Mouse (Mus musculus): ENCODE data around the gene S100a13. TPM values are rescaled to one million over a fixed set of nuclear protein-coding genes. Genes with fewer than 3 reads are reported as not detected.

The S100a13 gene
- polyA plus RNA-seq, 1 experiment from 2014 or later = 19.6 TPM

DNA sequence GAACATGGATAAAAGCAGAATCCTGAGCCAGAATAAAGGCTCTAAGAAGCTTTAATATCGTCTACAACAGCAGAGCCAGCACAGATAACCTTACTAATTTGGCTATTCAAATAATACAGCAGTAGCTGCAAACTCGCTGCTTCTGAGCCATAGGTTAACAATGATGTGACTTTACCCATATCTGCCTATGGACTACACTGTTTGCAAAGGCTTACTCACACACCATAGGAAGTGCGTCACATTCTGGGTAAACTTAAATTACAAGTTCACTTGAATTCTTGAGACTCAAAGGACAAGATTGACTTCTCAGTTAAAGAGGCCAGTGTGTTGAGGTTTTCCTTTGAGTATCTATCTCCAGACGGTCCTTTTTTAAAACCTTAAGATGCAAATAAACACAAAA lies 10.8 kb upstream of the S100a13 start:
- Histone ChIP-seq H3K9me3 (replicated peaks; ENCODE audit: control insufficient read depth, low read length) (no peaks in the 10 kb centered on the region), H3K27me3 (ENCODE audit: control insufficient read depth, insufficient read depth, low read depth, low read length) (no peaks in the 10 kb centered on the region), H3K9ac (ENCODE audit: low read depth, low read length) (no peak overlapping the region), H3K36me3 (ENCODE audit: control insufficient read depth, insufficient read depth) (peaks cover 76% of the 10 kb centered on the region), H3K4me3 (ENCODE audit: low read depth, low read length) (no peak overlapping the region), H3K4me1 (ENCODE audit: control insufficient read depth, low read depth, low read length) (peaks cover 10% of the 10 kb centered on the region), H3K4me2 (ENCODE audit: low read depth, low read length) (no peak overlapping the region), H3K27ac (ENCODE audit: low read length) (no peak overlapping the region)
- 85% methylated on average over 4 of the region's 4 CpGs for WGBS (ENCODE audit: insufficient replicate concordance)
- no peak for ATAC-seq (ENCODE audit: low read depth)

DNA sequence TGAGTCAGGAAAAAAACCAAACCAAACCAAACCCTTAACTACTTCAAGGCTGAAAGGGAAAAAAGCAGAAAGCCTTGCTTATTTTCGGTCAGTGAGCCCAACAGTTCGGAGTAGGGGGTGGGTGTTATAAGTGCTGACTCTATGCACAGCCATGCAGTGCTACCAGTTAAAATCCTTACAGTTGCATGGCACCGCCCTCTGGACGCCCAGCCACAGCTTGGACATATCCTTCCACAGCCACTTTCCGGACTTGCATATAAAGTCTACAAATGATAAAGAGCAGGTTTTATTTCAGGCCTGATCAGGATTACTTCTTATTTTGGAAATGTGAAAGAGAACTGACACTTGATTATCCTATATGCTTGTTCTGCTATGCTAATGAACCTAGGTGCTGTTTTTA lies 9.0 kb upstream of the S100a13 start:
- Histone ChIP-seq H3K27me3 (ENCODE audit: control insufficient read depth, insufficient read depth, low read depth, low read length) (no peaks in the 10 kb centered on the region), H3K4me1 (ENCODE audit: control insufficient read depth, low read depth, low read length) (peaks cover 14% of the 10 kb centered on the region), H3K9me3 (replicated peaks; ENCODE audit: control insufficient read depth, low read length) (no peaks in the 10 kb centered on the region), H3K9ac (ENCODE audit: low read depth, low read length) (no peak overlapping the region), H3K4me3 (ENCODE audit: low read depth, low read length) (no peak overlapping the region), H3K36me3 (ENCODE audit: control insufficient read depth, insufficient read depth) (peaks cover 66% of the 10 kb centered on the region), H3K27ac (ENCODE audit: low read length) (no peak overlapping the region), H3K4me2 (ENCODE audit: low read depth, low read length) (no peak overlapping the region)
- WGBS (ENCODE audit: insufficient replicate concordance) = 83% methylated on average over 5 of the region's 5 CpGs
- no peak for ATAC-seq (ENCODE audit: low read depth)

DNA sequence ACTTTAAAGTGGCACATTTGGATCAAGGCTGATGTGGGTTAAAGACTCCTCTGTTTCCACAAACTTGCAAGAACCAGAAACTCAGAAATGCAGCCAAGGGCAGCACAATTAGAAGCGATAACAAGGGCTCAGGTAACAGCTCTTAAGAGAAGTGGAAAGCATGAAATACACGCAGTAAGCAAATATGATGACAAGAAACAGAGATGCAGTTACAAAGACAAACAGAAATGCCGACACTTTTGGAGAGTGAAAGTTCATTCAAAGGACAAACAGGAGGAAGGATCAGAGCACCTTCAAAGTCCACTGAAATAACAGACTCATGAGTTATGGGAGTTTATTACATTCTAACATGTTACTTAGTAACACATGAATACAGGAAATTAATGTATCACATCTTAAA lies 7.9 kb upstream of the S100a13 start:
- H3K36me3 ChIP-seq (ENCODE audit: control insufficient read depth, insufficient read depth) = peaks cover 59% of the 10 kb centered on the region
- no peak for ATAC-seq (ENCODE audit: low read depth)
- H3K4me3 ChIP-seq (ENCODE audit: low read depth, low read length) = no peak overlapping the region
- no peak overlapping the region for H3K4me2 ChIP-seq (ENCODE audit: low read depth, low read length)
- 82% methylated on average over 3 of the region's 3 CpGs for WGBS (ENCODE audit: insufficient replicate concordance)
- H3K4me1 ChIP-seq (ENCODE audit: control insufficient read depth, low read depth, low read length) = peaks cover 14% of the 10 kb centered on the region
- no peaks in the 10 kb centered on the region for H3K27me3 ChIP-seq (ENCODE audit: control insufficient read depth, insufficient read depth, low read depth, low read length)
- no peak overlapping the region for H3K27ac ChIP-seq (ENCODE audit: low read length)
- H3K9ac ChIP-seq (ENCODE audit: low read depth, low read length) = no peak overlapping the region
- H3K9me3 ChIP-seq (replicated peaks; ENCODE audit: control insufficient read depth, low read length) = no peaks in the 10 kb centered on the region

DNA sequence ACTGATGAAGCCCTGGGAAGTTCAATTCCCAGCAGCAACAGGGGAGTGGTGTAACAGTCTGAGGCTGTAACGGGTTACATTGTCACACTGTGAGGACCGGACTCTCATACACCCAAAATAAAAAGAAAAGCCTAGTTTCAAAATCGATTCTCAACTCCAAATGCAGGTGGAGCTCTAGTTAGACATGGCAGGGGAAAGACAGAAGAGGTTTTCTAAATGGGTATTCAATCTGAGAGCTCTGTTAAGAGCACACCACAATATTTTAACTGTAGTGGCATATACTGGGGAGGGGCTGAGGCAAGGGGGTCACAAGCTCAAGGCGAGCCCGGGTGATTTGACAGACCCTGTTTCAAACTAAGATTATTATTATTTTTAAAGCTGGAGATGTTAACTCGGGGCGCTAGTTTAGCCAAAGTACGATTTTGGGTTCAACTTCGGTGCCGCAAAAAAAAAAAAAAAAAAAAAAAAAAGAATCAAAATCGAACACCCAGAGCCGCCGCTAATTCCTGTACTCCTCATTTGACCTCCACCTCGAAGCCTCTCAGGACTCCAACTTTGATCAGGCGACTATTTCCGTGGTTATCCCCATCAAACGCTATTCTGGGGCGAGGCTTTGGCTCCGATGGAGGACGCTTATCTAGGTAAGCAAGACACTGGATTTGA lies 5.8 kb upstream of the S100a13 start:
- Histone ChIP-seq H3K4me2 (ENCODE audit: low read depth, low read length) (peak overlapping the region; percentile 79), H3K27ac (ENCODE audit: low read length) (peak overlapping the region; percentile 92), H3K36me3 (ENCODE audit: control insufficient read depth, insufficient read depth) (peaks cover 39% of the 10 kb centered on the region), H3K9me3 (replicated peaks; ENCODE audit: control insufficient read depth, low read length) (no peaks in the 10 kb centered on the region), H3K4me3 (ENCODE audit: low read depth, low read length) (peak overlapping the region; percentile 96), H3K27me3 (ENCODE audit: control insufficient read depth, insufficient read depth, low read depth, low read length) (no peaks in the 10 kb centered on the region), H3K4me1 (ENCODE audit: control insufficient read depth, low read depth, low read length) (peaks cover 14% of the 10 kb centered on the region), H3K9ac (ENCODE audit: low read depth, low read length) (peak overlapping the region; percentile 97)
- ATAC-seq (ENCODE audit: low read depth) = no peak
- WGBS (ENCODE audit: insufficient replicate concordance) = under 1% methylated on average over 20 of the region's 20 CpGs

DNA sequence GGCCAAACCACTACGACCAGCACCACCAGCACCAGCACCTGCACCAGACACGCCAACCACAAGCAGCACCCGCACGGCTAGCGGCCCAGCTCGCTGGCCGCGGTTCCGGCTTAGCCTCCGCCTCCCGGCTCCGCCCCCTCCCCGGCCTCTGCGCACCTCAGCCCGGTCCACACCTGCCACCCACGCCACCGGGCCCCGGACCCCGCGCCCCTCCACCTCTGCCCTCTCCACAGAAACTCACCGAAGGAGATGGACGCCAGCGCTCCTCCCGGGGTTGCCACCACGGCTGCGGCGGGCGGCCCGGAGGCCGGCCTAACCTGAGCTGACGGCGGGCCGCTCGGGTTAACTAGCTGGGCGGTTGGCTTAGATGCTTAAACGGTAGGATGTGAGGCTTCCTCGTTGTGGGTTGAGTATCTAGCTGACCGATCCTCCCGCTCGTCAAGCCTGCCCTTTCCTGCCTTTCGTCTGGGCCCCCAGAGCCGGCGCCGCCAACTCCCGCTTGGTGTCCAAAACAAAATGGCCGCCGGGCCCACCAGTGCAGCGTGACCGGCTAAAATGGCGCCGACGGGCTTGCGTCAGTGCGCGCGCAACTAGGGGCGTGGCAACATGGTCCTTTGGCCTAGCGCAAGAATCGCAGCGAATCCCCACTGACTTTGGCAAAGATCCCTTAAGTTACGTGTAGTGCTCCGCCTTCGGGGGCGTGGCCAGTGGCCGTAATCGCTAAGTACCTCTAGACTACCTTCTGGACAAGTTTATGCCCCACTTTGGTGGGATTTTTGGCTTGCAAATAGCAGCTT lies 5.1 kb upstream of the S100a13 start, which contains the start of gene Chtop:
Gene Chtop (minus strand): TSS at position 549 of the 797 bp plus-strand sequence.
- Histone ChIP-seq H3K9me3 (replicated peaks; ENCODE audit: control insufficient read depth, low read length) (no peaks in the 10 kb centered on the region), H3K4me2 (ENCODE audit: low read depth, low read length) (peak within 1 kb of the TSS; percentile 79), H3K27me3 (ENCODE audit: control insufficient read depth, insufficient read depth, low read depth, low read length) (no peaks in the 10 kb centered on the region), H3K27ac (ENCODE audit: low read length) (peak within 1 kb of the TSS; percentile 92), H3K4me1 (ENCODE audit: control insufficient read depth, low read depth, low read length) (peaks cover 21% of the 10 kb centered on the region), H3K4me3 (ENCODE audit: low read depth, low read length) (peak within 1 kb of the TSS; percentile 96), H3K36me3 (ENCODE audit: control insufficient read depth, insufficient read depth) (peaks cover 33% of the 10 kb centered on the region), H3K9ac (ENCODE audit: low read depth, low read length) (peak within 1 kb of the TSS; percentile 97)
- ATAC-seq (ENCODE audit: low read depth) = peak; percentile 92
- under 1% methylated on average over 62 of the region's 66 CpGs for WGBS (ENCODE audit: insufficient replicate concordance)

GRCm38 (mm10) chr3:90509747-90510123 lies 4.5 kb upstream of the S100a13 start:
- Histone ChIP-seq H3K4me1 (ENCODE audit: control insufficient read depth, low read depth, low read length) (peaks cover 26% of the 10 kb centered on the region), H3K27ac (ENCODE audit: low read length) (peak overlapping the region; percentile 79), H3K4me3 (ENCODE audit: low read depth, low read length) (peak overlapping the region; percentile 96), H3K4me2 (ENCODE audit: low read depth, low read length) (peak overlapping the region; percentile 53), H3K36me3 (ENCODE audit: control insufficient read depth, insufficient read depth) (peaks cover 28% of the 10 kb centered on the region), H3K27me3 (ENCODE audit: control insufficient read depth, insufficient read depth, low read depth, low read length) (no peaks in the 10 kb centered on the region), H3K9me3 (replicated peaks; ENCODE audit: control insufficient read depth, low read length) (no peaks in the 10 kb centered on the region), H3K9ac (ENCODE audit: low read depth, low read length) (no peak overlapping the region)
- ATAC-seq (ENCODE audit: low read depth) = no peak
- 13% methylated on average over 2 of the region's 2 CpGs for WGBS (ENCODE audit: insufficient replicate concordance)

GRCm38 (mm10) chr3:90512276-90512675 lies 2.0 kb upstream of the S100a13 start:
- 70% methylated on average over 5 of the region's 5 CpGs for WGBS (ENCODE audit: insufficient replicate concordance)
- no peaks in the 10 kb centered on the region for H3K9me3 ChIP-seq (replicated peaks; ENCODE audit: control insufficient read depth, low read length)
- no peak for ATAC-seq (ENCODE audit: low read depth)

DNA sequence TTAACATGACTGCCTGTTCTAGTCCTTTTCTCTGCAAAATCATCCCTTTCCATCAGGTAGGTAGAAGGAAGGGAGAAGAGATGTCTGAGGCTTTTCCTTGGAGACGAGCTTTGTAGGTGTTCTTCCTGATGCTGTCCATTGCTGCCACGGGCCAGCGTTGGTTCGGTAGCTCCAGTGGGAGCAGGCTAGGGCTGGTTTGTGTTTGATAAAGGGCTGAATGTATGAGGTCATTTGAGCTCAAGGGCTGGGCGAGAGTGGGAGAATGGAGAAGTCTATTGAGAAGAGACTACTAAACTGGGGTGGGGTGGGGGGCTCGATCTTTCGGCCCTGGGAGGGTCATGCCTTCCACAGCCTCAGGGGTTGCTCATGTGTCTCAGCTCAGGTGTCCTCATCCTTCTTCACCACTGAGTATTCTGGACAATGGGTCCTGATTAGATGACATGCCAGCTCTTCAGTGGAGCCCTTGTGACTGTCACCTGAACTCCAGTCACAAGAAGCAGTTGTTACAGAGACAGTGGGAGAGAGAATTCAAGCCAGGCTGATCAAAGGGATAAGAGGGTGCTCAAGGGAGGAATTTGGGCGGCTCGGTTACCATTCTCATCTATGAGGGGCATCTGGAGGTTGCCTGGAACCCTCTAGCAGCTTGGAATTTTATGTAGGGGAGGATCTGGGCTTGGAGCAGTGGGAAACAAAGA lies 1.1 kb upstream of the S100a13 start:
- H3K4me1 ChIP-seq (ENCODE audit: control insufficient read depth, low read depth, low read length) = peaks cover 29% of the 10 kb centered on the region
- no peaks in the 10 kb centered on the region for H3K27me3 ChIP-seq (ENCODE audit: control insufficient read depth, insufficient read depth, low read depth, low read length)
- no peaks in the 10 kb centered on the region for H3K9me3 ChIP-seq (replicated peaks; ENCODE audit: control insufficient read depth, low read length)
- H3K9ac ChIP-seq (ENCODE audit: low read depth, low read length) = peak overlapping the region; percentile 64; the same call in 1 of the 2 replicates
- ATAC-seq (ENCODE audit: low read depth) = no peak
- no peak overlapping the region for H3K4me3 ChIP-seq (ENCODE audit: low read depth, low read length)
- H3K4me2 ChIP-seq (ENCODE audit: low read depth, low read length) = no peak overlapping the region; the same call in 1 of the 2 replicates
- no peak overlapping the region for H3K27ac ChIP-seq (ENCODE audit: low read length)
- 66% methylated on average over 9 of the region's 9 CpGs for WGBS (ENCODE audit: insufficient replicate concordance)
- no peaks in the 10 kb centered on the region for H3K36me3 ChIP-seq (ENCODE audit: control insufficient read depth, insufficient read depth)

More at GRCm38 (mm10) chr3:90512276-90512675, 2.0 kb upstream of the S100a13 start:
- H3K9ac ChIP-seq (ENCODE audit: low read depth, low read length) = no peak overlapping the region
- H3K27ac ChIP-seq (ENCODE audit: low read length) = no peak overlapping the region
- H3K36me3 ChIP-seq (ENCODE audit: control insufficient read depth, insufficient read depth) = peaks cover 5% of the 10 kb centered on the region
- peaks cover 37% of the 10 kb centered on the region for H3K4me1 ChIP-seq (ENCODE audit: control insufficient read depth, low read depth, low read length)
- no peaks in the 10 kb centered on the region for H3K27me3 ChIP-seq (ENCODE audit: control insufficient read depth, insufficient read depth, low read depth, low read length)
- no peak overlapping the region for H3K4me3 ChIP-seq (ENCODE audit: low read depth, low read length)
- no peak overlapping the region for H3K4me2 ChIP-seq (ENCODE audit: low read depth, low read length)
